Mouse (Mus musculus) right cerebral cortex, postnatal 25 days (tissue): ENCODE data around the gene Mov10.
"Not testable (repeated sequence)": the region's sequence is repeated elsewhere in the genome, so short reads cannot be mapped to it uniquely, and the experiment has no call there.

Source experiments
- DNase-seq: peaks from one replicate; pipeline ENCODE4 v3.0.0; 2022

Mov10 gene

GRCm38 (mm10) chr3:104780561-104781420 lies 37.6 kb downstream of the Mov10 start, which contains the start of gene Ppm1j:
TSS of gene Ppm1j (plus strand) at chr3:104781056.
- DNase-seq: peak; percentile 31

- peak; percentile 36 for DNase-seq
These were observed 38.4 kb downstream of the Mov10 start for GRCm38 (mm10) chr3:104779949-104780348.

GRCm38 (mm10) chr3:104777342-104777741 lies 41.0 kb downstream of the Mov10 start:
- DNase-seq: no peak

- DNase-seq: no peak
These were observed 45.1 kb downstream of the Mov10 start for GRCm38 (mm10) chr3:104773301-104773700.

- DNase-seq: no peak
These were observed 46.9 kb downstream of the Mov10 start for GRCm38 (mm10) chr3:104771460-104771859.

- DNase-seq: no peak
These were observed 47.4 kb downstream of the Mov10 start for GRCm38 (mm10) chr3:104770918-104771317.

GRCm38 (mm10) chr3:104770035-104770434 lies 48.3 kb downstream of the Mov10 start:
- no peak for DNase-seq

GRCm38 (mm10) chr3:104769135-104769534 lies 49.2 kb downstream of the Mov10 start:
- DNase-seq: no peak

- no peak for DNase-seq
These were observed 50.6 kb downstream of the Mov10 start for GRCm38 (mm10) chr3:104767716-104768115.

- no peak for DNase-seq
These were observed 51.2 kb downstream of the Mov10 start for GRCm38 (mm10) chr3:104767141-104767540.

- DNase-seq: no peak
These were observed 53.3 kb downstream of the Mov10 start for GRCm38 (mm10) chr3:104765021-104765420.

GRCm38 (mm10) chr3:104762103-104762863 lies 56.1 kb downstream of the Mov10 start:
- DNase-seq: not testable (repeated sequence)

GRCm38 (mm10) chr3:104758869-104759268 lies 59.5 kb downstream of the Mov10 start:
- DNase-seq: no peak

- peak; percentile 45 for DNase-seq
These were observed 60.0 kb downstream of the Mov10 start for GRCm38 (mm10) chr3:104758406-104758805.

- DNase-seq: not testable (repeated sequence)
These were observed 65.5 kb downstream of the Mov10 start for GRCm38 (mm10) chr3:104752845-104753244.
